Mouse (Mus musculus) urinary bladder, postnatal 36 days (tissue): Measurements from ENCODE around the gene Vasp.
"Not testable (repeated sequence)": the region's sequence is repeated elsewhere in the genome, so short reads cannot be mapped to it uniquely, and the experiment has no call there.

Source experiments
- DNase-seq, 2 experiments: peaks; one replicate each; pipeline ENCODE4 v3.0.0; 2022; ENCODE audit warnings: low spot score in 2 of 2, mixed read lengths in 1 of 2

Gene Vasp

GRCm38 (mm10) chr7:19303770-19304169 lies 32.2 kb upstream of the Vasp start:
- peak; percentile 59 to 68 for DNase-seq

GRCm38 (mm10) chr7:19303046-19303305 lies 31.4 kb upstream of the Vasp start:
- DNase-seq, result no peak

- DNase-seq, result no peak
Observed at GRCm38 (mm10) chr7:19302264-19303045, 30.8 kb upstream of the Vasp start.

- no peak for DNase-seq
Observed at GRCm38 (mm10) chr7:19301461-19302263, 30.0 kb upstream of the Vasp start.

DNA sequence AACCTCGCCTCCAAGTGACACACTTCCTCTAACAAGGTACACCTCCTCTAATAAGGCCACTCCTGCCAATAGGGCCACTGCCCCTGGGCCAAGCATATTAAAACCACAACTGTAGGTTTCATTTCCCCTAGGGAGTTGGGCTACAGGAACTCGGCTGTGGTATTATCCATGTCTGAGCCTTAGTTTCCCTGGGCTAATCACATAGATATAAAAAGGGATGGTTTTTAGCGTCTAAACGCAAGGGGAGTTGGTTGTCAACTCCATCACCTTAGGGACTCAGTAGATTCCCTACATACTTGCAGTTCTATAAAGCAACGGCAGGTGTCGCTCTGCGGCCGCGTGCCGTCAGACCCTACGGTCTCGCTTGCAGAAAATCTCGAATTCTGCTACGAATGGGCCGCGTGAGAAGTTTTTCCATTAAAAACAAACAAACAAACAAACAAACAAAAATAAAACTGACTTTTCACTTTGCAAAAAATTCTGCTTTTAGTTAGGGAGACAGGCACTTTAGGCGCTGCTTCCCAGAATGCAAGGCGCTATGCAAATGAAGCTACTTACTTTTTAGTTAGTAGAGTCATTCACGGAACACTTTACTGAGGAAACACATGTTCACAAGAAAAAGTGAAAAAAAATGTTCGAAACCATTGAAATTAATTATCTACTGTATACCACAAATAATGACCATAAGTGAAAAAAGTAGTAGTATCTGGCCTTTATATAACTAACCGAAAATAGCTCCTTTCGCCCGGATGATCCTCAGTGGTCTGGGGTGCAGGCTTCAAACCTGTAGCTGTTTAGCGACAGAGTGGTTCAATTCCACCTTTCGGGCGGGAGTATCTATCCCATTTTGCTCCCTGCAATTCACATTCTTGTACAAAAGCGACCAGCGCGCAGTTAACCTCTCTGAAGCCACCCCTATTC lies 29.1 kb upstream of the Vasp start:
- DNase-seq, result peak; percentile 68

DNA sequence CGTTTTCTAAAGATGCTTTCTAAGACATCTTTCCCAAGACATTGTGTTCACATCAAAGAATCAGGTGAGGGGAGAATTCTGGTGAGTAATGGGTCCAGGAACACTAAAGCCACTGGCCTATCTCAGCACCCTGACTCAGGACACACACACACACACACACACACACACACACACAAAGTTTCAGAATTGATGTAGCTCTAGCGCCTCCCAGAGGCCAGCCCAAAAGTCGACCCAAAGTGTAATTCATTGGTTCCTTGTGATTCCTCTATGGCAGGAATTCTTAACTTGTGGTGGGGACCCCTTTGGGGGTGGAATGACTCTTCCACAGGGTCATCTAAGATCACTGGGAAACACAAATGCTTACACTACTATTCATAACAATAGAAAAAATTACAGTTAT lies 27.6 kb upstream of the Vasp start:
- DNase-seq, result no peak

DNA sequence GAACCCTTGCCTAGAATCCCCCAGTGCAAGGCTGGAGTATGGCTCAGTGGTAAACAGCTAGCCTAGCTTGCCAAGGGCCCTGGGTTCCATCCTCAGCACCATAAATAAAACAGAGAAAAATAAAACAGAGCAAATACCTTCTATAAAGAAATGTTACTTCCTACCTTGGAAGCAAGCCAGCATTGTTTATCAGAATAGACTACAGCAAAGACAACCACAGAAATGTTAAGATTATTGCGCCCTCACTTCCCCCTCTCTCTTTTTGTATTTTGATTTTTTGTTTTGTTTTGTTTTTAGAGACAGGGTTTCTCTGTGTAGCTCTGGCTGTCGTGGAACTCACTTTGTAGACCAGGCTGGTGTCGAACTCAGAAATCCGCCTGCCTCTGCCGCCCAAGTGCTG lies 26.2 kb upstream of the Vasp start:
- DNase-seq, result no peak

GRCm38 (mm10) chr7:19297034-19297433 lies 25.4 kb upstream of the Vasp start:
- no peak for DNase-seq

DNA sequence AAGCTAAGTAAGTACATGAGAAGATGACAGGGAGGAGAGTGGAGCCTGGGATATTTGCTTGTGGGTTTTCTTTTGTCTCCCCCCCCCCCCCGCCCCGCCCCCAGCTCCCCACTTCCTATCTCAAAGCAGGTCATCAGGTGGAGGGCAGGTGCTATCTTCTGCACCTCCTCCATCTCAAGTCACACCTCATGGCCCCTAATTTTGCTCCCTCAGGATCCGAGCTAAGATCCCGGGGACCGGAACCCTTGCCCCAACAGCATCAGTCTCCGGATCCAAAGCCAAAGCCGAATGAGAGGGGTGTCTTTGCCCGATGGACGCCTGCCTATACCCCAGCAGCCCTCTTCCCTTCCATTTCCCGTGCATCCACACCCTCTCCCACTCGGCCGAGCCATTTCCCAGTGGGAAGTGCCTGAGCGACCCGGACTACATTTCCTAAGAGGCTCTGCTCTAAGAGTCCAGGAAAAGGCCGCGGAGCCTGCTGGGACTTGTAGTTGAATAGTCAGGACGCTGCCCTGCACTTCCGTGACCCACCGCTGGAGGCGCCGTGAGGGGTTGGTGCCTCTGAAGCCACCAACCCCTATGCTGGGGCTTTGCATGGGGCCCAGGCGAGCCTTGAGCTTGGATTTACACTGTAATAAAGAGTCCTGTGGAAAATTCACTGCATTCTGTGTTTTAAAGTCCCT lies 24.0 kb upstream of the Vasp start:
- DNase-seq, result peak; percentile 91 to 96

- DNase-seq, result no peak
Observed at GRCm38 (mm10) chr7:19290969-19291596, 19.5 kb upstream of the Vasp start.

- DNase-seq, result no peak
Observed at GRCm38 (mm10) chr7:19284763-19285162, 13.1 kb upstream of the Vasp start.

DNA sequence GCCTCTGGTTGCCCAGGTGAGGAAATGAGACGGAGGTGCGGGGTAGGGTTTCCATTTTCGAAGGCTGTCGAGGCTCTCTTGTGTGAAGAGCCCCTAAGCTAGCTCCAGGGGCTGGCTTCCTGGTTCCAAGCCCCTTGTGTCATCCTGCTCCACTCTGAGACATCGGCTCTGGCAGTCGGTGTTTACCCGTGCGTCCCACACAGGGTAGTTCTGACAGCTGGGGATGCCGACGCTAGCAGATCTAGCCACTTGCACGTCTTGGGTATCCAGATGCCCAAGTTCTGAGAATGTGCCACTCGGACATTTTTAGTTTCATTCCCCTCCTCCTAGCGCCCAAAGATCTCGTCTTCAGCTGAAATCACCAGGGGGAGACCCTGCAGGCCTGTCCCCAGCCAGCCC lies 11.8 kb upstream of the Vasp start:
- DNase-seq, result no peak

DNA sequence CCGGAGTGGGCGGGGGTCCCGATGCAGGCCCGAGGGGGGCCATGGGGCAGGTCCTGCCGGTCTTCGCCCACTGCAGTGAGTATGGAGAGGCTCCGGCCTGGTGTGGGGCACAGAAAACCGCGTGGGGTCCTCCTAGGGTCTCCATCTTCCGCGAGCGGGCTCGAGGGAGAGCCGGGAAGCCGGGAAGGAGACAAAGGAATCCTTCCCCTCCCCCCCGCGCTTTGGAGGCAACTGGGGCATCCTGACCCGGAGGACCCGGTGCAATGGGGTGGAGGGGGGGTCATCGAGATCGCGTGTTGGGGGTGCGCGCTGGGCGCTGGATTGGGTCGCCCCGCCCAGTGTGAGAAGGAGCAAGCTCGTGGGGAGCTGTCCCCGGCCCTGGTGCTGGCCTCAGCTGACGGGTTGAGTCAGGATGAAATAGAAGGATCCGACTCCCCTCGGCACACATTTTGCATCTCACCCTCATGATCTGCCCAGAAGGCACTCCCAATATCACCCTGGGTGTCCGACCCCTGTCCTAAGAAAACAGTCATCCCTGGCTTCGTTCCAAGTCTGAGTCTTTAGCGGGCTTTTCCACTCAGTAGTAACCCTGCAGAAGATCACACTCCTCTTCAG lies 11.3 kb upstream of the Vasp start:
- peak in 1 of 2 experiments; percentile 57 for DNase-seq

DNA sequence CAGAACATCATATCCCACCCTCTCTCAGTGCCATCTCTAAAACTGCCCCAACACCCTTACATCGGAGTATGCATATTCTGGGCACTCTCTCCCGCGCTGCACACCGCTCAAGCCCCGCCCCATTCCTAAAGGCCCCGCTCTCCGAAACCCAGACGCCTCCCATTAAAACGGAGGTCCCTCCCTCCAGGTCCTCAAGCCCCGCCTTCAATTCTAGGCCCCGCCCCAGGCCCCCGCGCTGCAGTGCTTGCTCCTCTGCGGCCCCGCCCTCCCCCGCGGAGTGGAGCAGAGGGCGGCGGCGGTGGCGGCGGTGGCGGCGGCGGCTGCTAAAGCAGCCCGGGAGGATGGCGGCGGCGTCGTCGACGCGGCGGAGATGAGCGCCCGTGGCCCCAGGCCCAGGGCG lies 10.8 kb upstream of the Vasp start, which contains the start of gene Rtn2:
Rtn2 (plus strand) TSS at position 240 of the 400 bp plus-strand sequence.
- DNase-seq, result peak in 1 of 2 experiments; percentile 72

DNA sequence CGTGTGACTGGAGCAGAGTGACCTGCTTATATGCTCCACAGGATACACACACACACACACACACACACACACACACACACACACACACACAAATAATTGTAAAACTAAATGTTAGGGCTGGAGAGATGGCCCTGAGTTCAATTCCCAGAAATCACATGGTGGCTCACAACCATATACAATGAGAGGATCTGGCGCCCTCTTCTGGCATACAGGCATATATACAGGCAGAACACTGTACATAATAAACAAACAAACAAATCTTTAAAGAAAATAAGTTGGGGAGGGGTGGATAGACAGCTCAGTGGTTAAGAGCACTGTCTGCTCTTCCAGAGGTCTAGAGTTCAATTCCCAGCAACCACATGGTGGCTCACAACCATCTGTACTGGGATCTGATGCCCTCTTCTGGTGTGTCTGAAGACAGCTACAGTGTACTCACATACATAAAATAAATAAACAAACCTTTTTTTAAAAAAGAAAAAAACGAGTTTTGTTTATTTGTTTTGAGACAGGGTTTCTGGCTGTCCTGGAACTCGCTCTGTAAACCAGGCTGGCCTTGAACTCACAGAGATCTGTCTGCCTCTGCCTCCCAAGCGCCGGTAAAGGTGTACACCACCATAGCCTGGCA lies 10.2 kb upstream of the Vasp start:
- DNase-seq, result not testable (repeated sequence)

DNA sequence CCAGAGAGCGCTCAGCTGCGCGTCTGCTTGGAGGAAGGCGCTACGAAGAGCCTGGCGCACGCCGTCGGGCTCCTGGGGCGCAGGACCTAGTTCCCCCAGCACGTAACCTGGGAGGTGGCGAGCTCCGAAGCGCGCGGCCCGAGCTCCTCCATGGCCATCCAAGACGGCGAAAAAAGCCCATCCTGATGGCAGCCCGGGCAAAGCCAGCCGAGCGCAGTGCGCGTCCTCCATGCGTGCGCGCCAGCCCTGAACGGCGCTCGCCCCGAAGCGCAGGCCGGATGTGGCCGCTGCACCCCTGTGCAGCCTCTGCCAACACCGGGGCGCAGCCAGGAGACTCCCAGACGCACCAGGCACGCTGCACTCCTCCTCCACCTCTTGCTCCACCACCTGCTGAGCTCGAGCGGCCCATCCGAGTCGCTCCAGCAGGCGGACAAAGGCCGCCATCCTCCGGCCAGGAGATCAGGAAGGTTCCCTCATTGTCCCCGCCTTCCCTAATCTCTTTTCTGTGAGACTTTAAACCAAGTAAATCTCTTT lies 8.0 kb upstream of the Vasp start, which contains the start of gene Ppm1n:
Ppm1n (minus strand) TSS at position 484 of the 534 bp plus-strand sequence.
- DNase-seq, result no peak

GRCm38 (mm10) chr7:19279052-19279451 lies 7.4 kb upstream of the Vasp start:
- no peak for DNase-seq

- DNase-seq, result no peak
Observed at GRCm38 (mm10) chr7:19276253-19276652, 4.6 kb upstream of the Vasp start.

- DNase-seq, result peak; percentile 76 to 81
Observed at GRCm38 (mm10) chr7:19272173-19272764, 652 bp upstream of the Vasp start.
